Mouse (Mus musculus): ENCODE data around the gene Gm15319. TPM values are rescaled to one million over a fixed set of nuclear protein-coding genes. Genes with fewer than 3 reads are reported as not detected.
"Not testable (repeated sequence)": the region's sequence is repeated elsewhere in the genome, so short reads cannot be mapped to it uniquely, and the experiment has no call there.

The Gm15319 gene
- polyA plus RNA-seq, 1 experiment from 2014 or later = not detected

GRCm38 (mm10) chr8:20353579-20353978 lies 9.4 kb downstream of the Gm15319 start:
- H3K4me3 ChIP-seq (ENCODE audit: low read depth, low read length); H3K4me2 ChIP-seq; DNase-seq (ENCODE audit: low spot score); H3K36me3 ChIP-seq (ENCODE audit: control insufficient read depth, insufficient read depth, low read length); H3K27ac ChIP-seq (ENCODE audit: low read depth, low read length); ATAC-seq (replicated peaks; ENCODE audit: low FRiP score); H3K9ac ChIP-seq (ENCODE audit: low read depth, low read length); H3K4me1 ChIP-seq (replicated peaks; ENCODE audit: control insufficient read depth, insufficient read depth, low read length); H3K27me3 ChIP-seq (replicated peaks; ENCODE audit: control insufficient read depth, insufficient read depth, low read length); H3K9me3 ChIP-seq (ENCODE audit: control insufficient read depth, low read length): not testable (repeated sequence)
- WGBS = 72% methylated on average over 1 of the region's 3 CpGs

DNA sequence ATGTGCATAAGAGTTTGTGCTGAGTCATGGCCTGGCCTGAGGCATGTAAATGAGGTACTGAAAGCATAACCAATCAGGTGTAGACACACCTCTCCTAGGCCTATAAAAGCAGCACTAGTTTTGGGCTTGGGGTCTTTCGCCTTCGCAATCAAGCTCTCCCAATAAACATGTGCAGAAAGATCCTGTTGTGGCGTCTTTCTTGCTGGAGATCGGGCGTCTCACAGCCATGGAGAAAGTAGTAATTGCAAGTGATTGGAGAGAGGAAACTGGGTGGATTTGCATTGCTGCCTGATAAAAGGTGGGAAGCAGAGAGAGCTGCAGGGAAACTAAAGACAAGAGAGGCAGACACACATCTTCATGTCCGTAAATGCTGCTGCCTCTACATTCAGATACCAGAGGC lies 60.3 kb downstream of the Gm15319 start:
- H3K27me3 ChIP-seq (replicated peaks; ENCODE audit: control insufficient read depth, insufficient read depth, low read length); H3K4me1 ChIP-seq (replicated peaks; ENCODE audit: control insufficient read depth, insufficient read depth, low read length); ATAC-seq (replicated peaks; ENCODE audit: low FRiP score); H3K4me3 ChIP-seq (ENCODE audit: low read depth, low read length); H3K36me3 ChIP-seq (ENCODE audit: control insufficient read depth, insufficient read depth, low read length); H3K9me3 ChIP-seq (ENCODE audit: control insufficient read depth, low read length); H3K27ac ChIP-seq (ENCODE audit: low read depth, low read length); DNase-seq (ENCODE audit: low spot score); H3K4me2 ChIP-seq; H3K9ac ChIP-seq (ENCODE audit: low read depth, low read length): not testable (repeated sequence)
- whole genome bisulfite sequencing = 91% methylated on average over 5 of the region's 6 CpGs

GRCm38 (mm10) chr8:20300042-20300441 lies 63.0 kb downstream of the Gm15319 start:
- DNase-seq (ENCODE audit: low spot score); H3K4me3 ChIP-seq (ENCODE audit: low read depth, low read length); H3K27ac ChIP-seq (ENCODE audit: low read depth, low read length); H3K27me3 ChIP-seq (replicated peaks; ENCODE audit: control insufficient read depth, insufficient read depth, low read length); H3K9me3 ChIP-seq (ENCODE audit: control insufficient read depth, low read length); H3K4me1 ChIP-seq (replicated peaks; ENCODE audit: control insufficient read depth, insufficient read depth, low read length); H3K4me2 ChIP-seq; H3K36me3 ChIP-seq (ENCODE audit: control insufficient read depth, insufficient read depth, low read length); H3K9ac ChIP-seq (ENCODE audit: low read depth, low read length); ATAC-seq (replicated peaks; ENCODE audit: low FRiP score): not testable (repeated sequence)
- 76% methylated on average over 4 of the region's 4 CpGs for WGBS

GRCm38 (mm10) chr8:20297939-20298505 lies 65.0 kb downstream of the Gm15319 start:
- H3K36me3 ChIP-seq (ENCODE audit: control insufficient read depth, insufficient read depth, low read length); DNase-seq (ENCODE audit: low spot score); H3K4me2 ChIP-seq; H3K4me1 ChIP-seq (replicated peaks; ENCODE audit: control insufficient read depth, insufficient read depth, low read length); H3K4me3 ChIP-seq (ENCODE audit: low read depth, low read length); H3K27ac ChIP-seq (ENCODE audit: low read depth, low read length); H3K9ac ChIP-seq (ENCODE audit: low read depth, low read length); ATAC-seq (replicated peaks; ENCODE audit: low FRiP score); H3K27me3 ChIP-seq (replicated peaks; ENCODE audit: control insufficient read depth, insufficient read depth, low read length); H3K9me3 ChIP-seq (ENCODE audit: control insufficient read depth, low read length): not testable (repeated sequence)
- WGBS = 76% methylated on average over 12 of the region's 13 CpGs

GRCm38 (mm10) chr8:20296803-20297702 lies 66.0 kb downstream of the Gm15319 start:
- WGBS = 5% methylated on average over 62 of the region's 73 CpGs
- H3K4me2 ChIP-seq = peak overlapping the region; percentile 54
- H3K4me1 ChIP-seq (replicated peaks; ENCODE audit: control insufficient read depth, insufficient read depth, low read length); H3K36me3 ChIP-seq (ENCODE audit: control insufficient read depth, insufficient read depth, low read length); H3K9me3 ChIP-seq (ENCODE audit: control insufficient read depth, low read length); H3K27me3 ChIP-seq (replicated peaks; ENCODE audit: control insufficient read depth, insufficient read depth, low read length): not testable (repeated sequence)
- DNase-seq (ENCODE audit: low spot score) = peak; percentile 73
- peak overlapping the region; percentile 51 for H3K27ac ChIP-seq (ENCODE audit: low read depth, low read length)
- peak overlapping the region; percentile 74 for H3K9ac ChIP-seq (ENCODE audit: low read depth, low read length)
- peak overlapping the region; percentile 73 for H3K4me3 ChIP-seq (ENCODE audit: low read depth, low read length)
- peak; percentile 100 for ATAC-seq (replicated peaks; ENCODE audit: low FRiP score)

- ATAC-seq (replicated peaks; ENCODE audit: low FRiP score); H3K9ac ChIP-seq (ENCODE audit: low read depth, low read length): not testable (repeated sequence)
- 80% methylated on average over 2 of the region's 4 CpGs for WGBS
Measured at GRCm38 (mm10) chr8:20295881-20296280, 67.1 kb downstream of the Gm15319 start.

GRCm38 (mm10) chr8:20294826-20295225 lies 68.2 kb downstream of the Gm15319 start:
- not testable (repeated sequence) for DNase-seq (ENCODE audit: low spot score); H3K36me3 ChIP-seq (ENCODE audit: control insufficient read depth, insufficient read depth, low read length); ATAC-seq (replicated peaks; ENCODE audit: low FRiP score); H3K4me2 ChIP-seq; H3K9ac ChIP-seq (ENCODE audit: low read depth, low read length); H3K4me1 ChIP-seq (replicated peaks; ENCODE audit: control insufficient read depth, insufficient read depth, low read length); H3K9me3 ChIP-seq (ENCODE audit: control insufficient read depth, low read length); H3K27ac ChIP-seq (ENCODE audit: low read depth, low read length); H3K27me3 ChIP-seq (replicated peaks; ENCODE audit: control insufficient read depth, insufficient read depth, low read length); H3K4me3 ChIP-seq (ENCODE audit: low read depth, low read length)
- 89% methylated on average over 3 of the region's 4 CpGs for WGBS

More at GRCm38 (mm10) chr8:20295881-20296280, 67.1 kb downstream of the Gm15319 start:
- H3K9me3 ChIP-seq (ENCODE audit: control insufficient read depth, low read length); H3K27me3 ChIP-seq (replicated peaks; ENCODE audit: control insufficient read depth, insufficient read depth, low read length); H3K4me2 ChIP-seq; H3K27ac ChIP-seq (ENCODE audit: low read depth, low read length); H3K4me1 ChIP-seq (replicated peaks; ENCODE audit: control insufficient read depth, insufficient read depth, low read length); H3K36me3 ChIP-seq (ENCODE audit: control insufficient read depth, insufficient read depth, low read length); H3K4me3 ChIP-seq (ENCODE audit: low read depth, low read length); DNase-seq (ENCODE audit: low spot score): not testable (repeated sequence)

- not testable (repeated sequence) for H3K36me3 ChIP-seq (ENCODE audit: control insufficient read depth, insufficient read depth, low read length); H3K27me3 ChIP-seq (replicated peaks; ENCODE audit: control insufficient read depth, insufficient read depth, low read length); H3K9ac ChIP-seq (ENCODE audit: low read depth, low read length); H3K4me1 ChIP-seq (replicated peaks; ENCODE audit: control insufficient read depth, insufficient read depth, low read length); H3K4me3 ChIP-seq (ENCODE audit: low read depth, low read length); DNase-seq (ENCODE audit: low spot score); H3K4me2 ChIP-seq; ATAC-seq (replicated peaks; ENCODE audit: low FRiP score); H3K27ac ChIP-seq (ENCODE audit: low read depth, low read length); H3K9me3 ChIP-seq (ENCODE audit: control insufficient read depth, low read length)
Measured at GRCm38 (mm10) chr8:20293966-20294365, 69.0 kb downstream of the Gm15319 start.

DNA sequence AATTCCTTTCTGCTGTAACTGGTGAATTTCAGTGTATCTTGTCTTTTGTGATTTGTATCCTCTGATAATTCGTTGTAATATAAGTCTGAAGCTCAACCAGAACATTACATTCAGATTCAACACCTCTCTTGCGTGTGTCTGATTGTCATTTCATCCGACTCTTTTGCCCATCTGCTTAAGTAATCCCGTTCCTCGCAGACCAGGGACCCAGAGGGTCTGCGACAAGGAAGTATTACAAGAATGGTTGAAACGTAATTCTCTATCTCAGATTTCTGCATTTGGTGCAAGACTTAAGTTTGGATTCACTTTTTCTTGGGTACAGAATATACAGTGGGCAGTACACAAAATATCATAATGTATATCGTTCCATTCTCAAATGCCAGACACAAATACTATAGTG lies 73.0 kb downstream of the Gm15319 start:
- not testable (repeated sequence) for H3K4me1 ChIP-seq (replicated peaks; ENCODE audit: control insufficient read depth, insufficient read depth, low read length); H3K9ac ChIP-seq (ENCODE audit: low read depth, low read length); ATAC-seq (replicated peaks; ENCODE audit: low FRiP score); H3K4me3 ChIP-seq (ENCODE audit: low read depth, low read length); H3K27ac ChIP-seq (ENCODE audit: low read depth, low read length); H3K4me2 ChIP-seq; H3K36me3 ChIP-seq (ENCODE audit: control insufficient read depth, insufficient read depth, low read length); H3K27me3 ChIP-seq (replicated peaks; ENCODE audit: control insufficient read depth, insufficient read depth, low read length); DNase-seq (ENCODE audit: low spot score); H3K9me3 ChIP-seq (ENCODE audit: control insufficient read depth, low read length)
- WGBS = 84% methylated on average over 4 of the region's 8 CpGs
